Mouse (Mus musculus): Measurements from ENCODE around the gene Olfr373. TPM values are rescaled to one million over a fixed set of nuclear protein-coding genes. Genes with fewer than 3 reads are reported as not detected.

Gene Olfr373
- polyA plus RNA-seq, 1 experiment from 2014 or later = not detected

GRCm38 (mm10) chr8:72127834-72128233, 44.9 kb downstream of the Olfr373 start:
- ATAC-seq (ENCODE audit: low FRiP score, low TSS enrichment) = no peak
- no peaks in the 10 kb centered on the region for H3K9me3 ChIP-seq (ENCODE audit: control insufficient read depth, low read length)
- no peak for DNase-seq
- H3K27ac ChIP-seq (replicated peaks; ENCODE audit: low read depth, low read length) = no peak overlapping the region
- H3K27me3 ChIP-seq (ENCODE audit: control insufficient read depth, insufficient read depth, low read length) = no peaks in the 10 kb centered on the region
- no peak overlapping the region for H3K4me2 ChIP-seq (ENCODE audit: low read length)
- H3K36me3 ChIP-seq (ENCODE audit: control insufficient read depth, insufficient read depth, low read length) = no peaks in the 10 kb centered on the region
- no peaks in the 10 kb centered on the region for H3K4me1 ChIP-seq (ENCODE audit: control insufficient read depth, insufficient read depth, low read length)
- 82% methylated on average over 1 of the region's 1 CpGs for WGBS
- no peak overlapping the region for H3K4me3 ChIP-seq (replicated peaks; ENCODE audit: low read depth, low read length)
- no peak overlapping the region for H3K9ac ChIP-seq (replicated peaks; ENCODE audit: low read length)

DNA sequence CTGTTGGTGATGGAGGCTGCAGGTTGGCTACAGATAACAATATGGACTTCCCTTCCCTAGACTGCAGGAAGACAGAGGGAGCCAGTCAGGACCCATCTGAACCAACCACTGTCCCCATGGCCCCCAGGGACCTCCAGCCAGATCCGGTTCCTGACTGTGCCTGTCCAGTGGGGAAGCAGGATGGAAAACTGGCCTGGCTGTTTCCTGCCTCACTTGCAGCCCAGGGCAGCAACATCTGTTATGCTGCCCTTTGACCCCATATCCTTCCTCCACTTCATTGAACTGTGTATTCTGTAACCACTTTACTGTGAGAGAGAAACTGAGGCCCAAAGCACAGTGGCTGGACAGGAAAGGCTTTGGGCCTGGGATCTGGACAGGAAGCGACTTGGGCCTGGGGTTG, 48.3 kb downstream of the Olfr373 start:
- H3K4me2 ChIP-seq (ENCODE audit: low read length) = no peak overlapping the region
- H3K9ac ChIP-seq (replicated peaks; ENCODE audit: low read length) = no peak overlapping the region
- no peaks in the 10 kb centered on the region for H3K27me3 ChIP-seq (ENCODE audit: control insufficient read depth, insufficient read depth, low read length)
- peaks cover 4% of the 10 kb centered on the region; the same call in 1 of the 2 replicates for H3K4me1 ChIP-seq (ENCODE audit: control insufficient read depth, insufficient read depth, low read length)
- no peak overlapping the region for H3K27ac ChIP-seq (replicated peaks; ENCODE audit: low read depth, low read length)
- WGBS = 86% methylated on average over 2 of the region's 2 CpGs
- DNase-seq (no peak), ATAC-seq (ENCODE audit: low FRiP score, low TSS enrichment) (no peak)
- H3K9me3 ChIP-seq (ENCODE audit: control insufficient read depth, low read length) = no peaks in the 10 kb centered on the region
- H3K4me3 ChIP-seq (replicated peaks; ENCODE audit: low read depth, low read length) = no peak overlapping the region
- H3K36me3 ChIP-seq (ENCODE audit: control insufficient read depth, insufficient read depth, low read length) = no peaks in the 10 kb centered on the region

DNA sequence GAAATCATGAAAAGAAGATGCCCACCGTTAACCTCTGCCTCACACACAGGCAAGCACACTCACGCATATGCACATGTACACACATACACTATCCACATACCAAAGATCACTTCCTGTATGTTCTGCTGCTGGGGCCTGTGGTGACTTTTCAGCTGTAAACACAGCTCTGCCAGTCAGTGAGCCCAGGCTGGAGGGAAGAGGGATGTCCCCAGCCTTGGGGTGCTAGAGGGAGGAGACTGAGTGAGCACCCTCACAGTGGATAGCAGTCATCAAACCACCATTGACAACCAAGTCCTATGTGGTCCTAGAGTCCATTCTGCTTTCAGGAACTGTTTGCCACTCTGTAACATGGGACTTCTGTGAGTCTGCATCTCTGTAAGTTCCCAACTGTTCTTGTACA, 48.9 kb downstream of the Olfr373 start:
- Histone ChIP-seq H3K4me1 (ENCODE audit: control insufficient read depth, insufficient read depth, low read length) (peaks cover 10% of the 10 kb centered on the region; the same call in 1 of the 2 replicates), H3K9me3 (ENCODE audit: control insufficient read depth, low read length) (no peaks in the 10 kb centered on the region), H3K4me3 (replicated peaks; ENCODE audit: low read depth, low read length) (no peak overlapping the region), H3K27ac (replicated peaks; ENCODE audit: low read depth, low read length) (no peak overlapping the region), H3K4me2 (ENCODE audit: low read length) (no peak overlapping the region), H3K9ac (replicated peaks; ENCODE audit: low read length) (no peak overlapping the region), H3K27me3 (ENCODE audit: control insufficient read depth, insufficient read depth, low read length) (no peaks in the 10 kb centered on the region), H3K36me3 (ENCODE audit: control insufficient read depth, insufficient read depth, low read length) (no peaks in the 10 kb centered on the region)
- DNase-seq = no peak
- ATAC-seq (ENCODE audit: low FRiP score, low TSS enrichment) = no peak
- 89% methylated on average over 2 of the region's 2 CpGs for WGBS

DNA sequence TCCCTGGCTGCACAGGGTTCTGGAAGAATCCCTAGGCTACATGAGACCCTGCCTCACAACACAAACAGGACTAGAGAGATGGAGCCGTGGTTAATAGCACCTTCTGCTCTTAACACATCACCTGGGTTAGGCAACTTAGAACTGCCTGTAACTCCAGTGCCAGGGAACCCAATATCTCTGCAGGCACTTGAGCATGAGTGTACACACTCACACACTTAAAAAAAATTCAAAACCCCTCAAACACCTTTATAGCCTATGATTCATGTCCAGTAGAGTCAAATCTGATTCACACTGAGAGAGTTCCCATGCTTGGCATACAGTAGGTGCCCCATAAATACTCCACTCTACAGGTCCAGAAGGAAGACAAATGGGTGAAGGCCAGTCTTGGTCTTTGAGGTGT, 49.4 kb downstream of the Olfr373 start:
- no peak for DNase-seq
- H3K4me1 ChIP-seq (ENCODE audit: control insufficient read depth, insufficient read depth, low read length) = peaks cover 15% of the 10 kb centered on the region; the same call in 1 of the 2 replicates
- no peaks in the 10 kb centered on the region for H3K9me3 ChIP-seq (ENCODE audit: control insufficient read depth, low read length)
- H3K27me3 ChIP-seq (ENCODE audit: control insufficient read depth, insufficient read depth, low read length) = no peaks in the 10 kb centered on the region
- no peaks in the 10 kb centered on the region for H3K36me3 ChIP-seq (ENCODE audit: control insufficient read depth, insufficient read depth, low read length)
- 82% methylated on average over 1 of the region's 1 CpGs for WGBS
- no peak overlapping the region for H3K4me3 ChIP-seq (replicated peaks; ENCODE audit: low read depth, low read length)
- ATAC-seq (ENCODE audit: low FRiP score, low TSS enrichment) = no peak
- H3K9ac ChIP-seq (replicated peaks; ENCODE audit: low read length) = no peak overlapping the region
- no peak overlapping the region for H3K27ac ChIP-seq (replicated peaks; ENCODE audit: low read depth, low read length)
- H3K4me2 ChIP-seq (ENCODE audit: low read length) = no peak overlapping the region

DNA sequence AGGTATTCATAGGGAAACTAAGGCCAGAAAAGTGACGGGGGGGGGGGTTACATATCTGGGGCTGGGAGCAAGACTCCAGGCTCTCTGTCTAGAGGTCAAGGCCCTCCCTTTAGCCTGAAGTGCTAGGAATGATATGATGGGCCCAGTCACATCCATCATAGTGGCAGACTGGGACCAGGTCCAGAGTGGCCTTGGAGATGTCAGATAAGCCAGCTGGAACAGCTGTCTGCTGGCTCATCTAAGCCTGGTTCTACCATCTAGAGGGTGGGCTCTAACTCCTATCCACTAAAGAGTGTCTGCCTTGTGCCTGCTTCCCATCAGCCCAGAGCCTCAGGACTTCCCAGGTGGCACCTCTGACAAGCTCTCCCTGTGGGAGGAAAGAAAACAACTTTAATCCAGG, 49.9 kb downstream of the Olfr373 start:
- Histone ChIP-seq H3K27me3 (ENCODE audit: control insufficient read depth, insufficient read depth, low read length) (no peaks in the 10 kb centered on the region), H3K36me3 (ENCODE audit: control insufficient read depth, insufficient read depth, low read length) (no peaks in the 10 kb centered on the region), H3K4me2 (ENCODE audit: low read length) (no peak overlapping the region), H3K9ac (replicated peaks; ENCODE audit: low read length) (no peak overlapping the region), H3K4me3 (replicated peaks; ENCODE audit: low read depth, low read length) (no peak overlapping the region), H3K4me1 (ENCODE audit: control insufficient read depth, insufficient read depth, low read length) (peaks cover 16% of the 10 kb centered on the region; the same call in 1 of the 2 replicates), H3K27ac (replicated peaks; ENCODE audit: low read depth, low read length) (no peak overlapping the region), H3K9me3 (ENCODE audit: control insufficient read depth, low read length) (no peaks in the 10 kb centered on the region)
- ATAC-seq (ENCODE audit: low FRiP score, low TSS enrichment) = no peak
- 84% methylated on average over 1 of the region's 1 CpGs for WGBS
- DNase-seq = no peak

GRCm38 (mm10) chr8:72133507-72133906, 50.5 kb downstream of the Olfr373 start:
- no peak overlapping the region for H3K4me3 ChIP-seq (replicated peaks; ENCODE audit: low read depth, low read length)

DNA sequence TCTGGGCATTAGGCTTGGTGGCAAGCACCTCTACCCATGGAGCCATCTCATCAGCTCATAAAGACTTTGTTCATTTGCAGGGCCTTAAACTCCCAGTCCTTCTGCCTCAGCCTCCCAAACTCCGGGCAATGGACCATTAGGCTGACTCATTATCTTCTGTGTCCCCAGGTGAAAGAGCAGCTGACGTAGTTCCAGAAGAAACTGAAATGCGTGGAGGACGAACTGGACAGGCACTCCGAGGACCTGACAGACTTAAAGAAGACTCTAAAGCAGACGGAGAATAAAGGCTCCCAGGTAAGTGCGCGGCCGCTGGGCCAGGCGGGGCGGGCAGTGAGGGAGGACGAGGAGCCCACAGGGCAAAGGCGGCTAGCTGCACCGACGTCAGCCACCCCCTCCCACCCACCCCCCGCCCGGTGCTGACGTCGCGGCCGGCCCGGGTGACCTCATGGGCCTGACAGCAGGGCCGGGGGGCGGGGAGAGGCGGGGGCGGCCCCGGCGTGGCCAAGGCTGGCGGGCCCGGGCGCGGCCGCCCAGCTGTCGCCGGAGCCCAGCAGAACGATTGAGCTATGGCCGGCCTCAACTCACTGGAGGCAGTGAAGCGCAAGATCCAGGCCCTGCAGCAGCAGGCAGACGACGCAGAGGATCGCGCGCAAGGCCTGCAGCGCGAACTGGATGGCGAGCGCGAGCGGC, 51.9 kb downstream of the Olfr373 start, which contains the start of gene Tpm4:
Gene Tpm4 (plus strand): TSS at position 220 of the 690 bp plus-strand sequence.
- 2% methylated on average over 49 of the region's 49 CpGs for WGBS
- Histone ChIP-seq H3K4me1 (ENCODE audit: control insufficient read depth, insufficient read depth, low read length) (peaks cover 16% of the 10 kb centered on the region; the same call in 1 of the 2 replicates), H3K4me3 (replicated peaks; ENCODE audit: low read depth, low read length) (peak within 1 kb of the TSS; percentile 77), H3K9me3 (ENCODE audit: control insufficient read depth, low read length) (no peaks in the 10 kb centered on the region), H3K27ac (replicated peaks; ENCODE audit: low read depth, low read length) (peak within 1 kb of the TSS; percentile 86), H3K27me3 (ENCODE audit: control insufficient read depth, insufficient read depth, low read length) (no peaks in the 10 kb centered on the region), H3K9ac (replicated peaks; ENCODE audit: low read length) (peak within 1 kb of the TSS; percentile 80), H3K4me2 (ENCODE audit: low read length) (peak within 1 kb of the TSS; percentile 94), H3K36me3 (ENCODE audit: control insufficient read depth, insufficient read depth, low read length) (peaks cover 15% of the 10 kb centered on the region)
- ATAC-seq (ENCODE audit: low FRiP score, low TSS enrichment) (peak; percentile 84), DNase-seq (peak; percentile 82)

More at GRCm38 (mm10) chr8:72133507-72133906, 50.5 kb downstream of the Olfr373 start:
- 71% methylated on average over 1 of the region's 1 CpGs for WGBS
- Histone ChIP-seq H3K27me3 (ENCODE audit: control insufficient read depth, insufficient read depth, low read length) (no peaks in the 10 kb centered on the region), H3K27ac (replicated peaks; ENCODE audit: low read depth, low read length) (no peak overlapping the region), H3K9ac (replicated peaks; ENCODE audit: low read length) (no peak overlapping the region), H3K9me3 (ENCODE audit: control insufficient read depth, low read length) (no peaks in the 10 kb centered on the region), H3K4me2 (ENCODE audit: low read length) (no peak overlapping the region), H3K36me3 (ENCODE audit: control insufficient read depth, insufficient read depth, low read length) (peaks cover 3% of the 10 kb centered on the region), H3K4me1 (ENCODE audit: control insufficient read depth, insufficient read depth, low read length) (peaks cover 16% of the 10 kb centered on the region; the same call in 1 of the 2 replicates)
- ATAC-seq (ENCODE audit: low FRiP score, low TSS enrichment) (no peak), DNase-seq (no peak)

- WGBS = under 1% methylated on average over 62 of the region's 62 CpGs
- no peaks in the 10 kb centered on the region for H3K9me3 ChIP-seq (ENCODE audit: control insufficient read depth, low read length)
- peak; percentile 68 for ATAC-seq (ENCODE audit: low FRiP score, low TSS enrichment)
These were observed 52.7 kb downstream of the Olfr373 start for GRCm38 (mm10) chr8:72135446-72136301.

More at GRCm38 (mm10) chr8:72135446-72136301, 52.7 kb downstream of the Olfr373 start:
- Histone ChIP-seq H3K27me3 (ENCODE audit: control insufficient read depth, insufficient read depth, low read length) (no peaks in the 10 kb centered on the region), H3K4me2 (ENCODE audit: low read length) (peak overlapping the region; percentile 94), H3K27ac (replicated peaks; ENCODE audit: low read depth, low read length) (peak overlapping the region; percentile 86), H3K4me3 (replicated peaks; ENCODE audit: low read depth, low read length) (peak overlapping the region; percentile 77), H3K36me3 (ENCODE audit: control insufficient read depth, insufficient read depth, low read length) (peaks cover 22% of the 10 kb centered on the region), H3K4me1 (ENCODE audit: control insufficient read depth, insufficient read depth, low read length) (peaks cover 16% of the 10 kb centered on the region; the same call in 1 of the 2 replicates), H3K9ac (replicated peaks; ENCODE audit: low read length) (peak overlapping the region; percentile 80)
- DNase-seq = peak; percentile 70

All from midbrain, embryonic 14.5 days (tissue).